ENCODE assay signal across 7 mouse cellular contexts in the genomic region with DNA sequence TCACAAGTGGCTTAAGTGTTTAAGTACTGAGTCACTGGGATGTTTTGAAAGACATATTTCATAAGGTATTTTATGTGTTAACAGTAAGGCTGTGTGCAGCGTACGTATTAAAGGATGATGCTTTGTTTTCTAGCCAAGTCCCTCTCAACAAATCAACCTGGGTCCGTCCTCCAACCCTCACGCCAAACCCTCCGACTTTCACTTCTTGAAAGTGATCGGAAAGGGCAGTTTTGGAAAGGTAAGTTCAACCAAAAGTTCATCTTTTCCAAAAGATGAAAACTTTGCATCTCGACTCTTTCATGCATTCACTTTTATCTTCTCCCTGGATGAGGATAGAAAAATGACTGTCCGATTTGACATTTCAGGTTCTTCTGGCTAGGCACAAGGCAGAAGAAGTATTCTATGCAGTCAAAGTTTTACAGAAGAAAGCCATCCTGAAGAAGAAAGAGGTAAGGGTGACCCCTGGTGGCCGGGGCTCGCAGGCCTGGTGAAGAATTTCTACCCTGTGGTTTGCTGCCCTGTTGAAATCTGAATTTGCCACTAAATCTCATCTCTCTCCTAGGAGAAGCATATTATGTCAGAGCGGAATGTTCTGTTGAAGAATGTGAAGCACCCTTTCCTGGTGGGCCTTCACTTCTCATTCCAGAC.
A peak's percentile ranks its signal among the peaks of the same experiment; 100 is the strongest.
DNase-seq lines count a peak whose midpoint lies in the region; ATAC-seq and TF ChIP-seq lines count a peak whose summit lies in the region.

No protein-coding gene starts in this region.

- H3K27ac ChIP-seq in intestine, embryonic 14.5 days (ENCODE audit: low read depth): no peak overlapping the region
- H3K27ac ChIP-seq in midbrain, embryonic 11.5 days (ENCODE audit: low read depth, low read length): no peak overlapping the region
- H3K27ac ChIP-seq in spleen, adult 2 months (ENCODE audit: insufficient read depth, low read length): no peak overlapping the region

- peaks cover 15% of the 10 kb centered on the region for H3K4me1 ChIP-seq in intestine, embryonic 14.5 days (replicated peaks; ENCODE audit: control insufficient read depth, insufficient read depth, low read length)
- peaks cover 8% of the 10 kb centered on the region; the same call in 1 of the 2 replicates for H3K4me1 ChIP-seq in midbrain, embryonic 11.5 days (ENCODE audit: control insufficient read depth, insufficient read depth, low read length)
- H3K4me1 ChIP-seq in spleen, adult 2 months (ENCODE audit: control insufficient read depth, insufficient read depth, insufficient read length): peaks cover 11% of the 10 kb centered on the region; the same call in 1 of the 2 replicates

- H3K9me3 ChIP-seq in intestine, embryonic 14.5 days (ENCODE audit: control insufficient read depth, low read length): no peaks in the 10 kb centered on the region
- no peaks in the 10 kb centered on the region for H3K9me3 ChIP-seq in midbrain, embryonic 11.5 days (ENCODE audit: control insufficient read depth, low read length)

- H3K4me3 ChIP-seq in intestine, embryonic 14.5 days (ENCODE audit: low read depth, low read length): peak overlapping the region; percentile 76
- H3K4me3 ChIP-seq in midbrain, embryonic 11.5 days (ENCODE audit: low read depth, low read length): 0 out of 2 replicates have a peak overlapping the region, but pooled peaks have one; percentile 7
- H3K4me3 ChIP-seq in spleen, adult 2 months (ENCODE audit: extremely low read depth, insufficient read depth, insufficient read length): peak overlapping the region; percentile 41; the same call in 1 of the 2 replicates

- no peak for ATAC-seq in intestine, embryonic 14.5 days (replicated peaks; ENCODE audit: low FRiP score, low TSS enrichment, low read depth)
- no peak for ATAC-seq in midbrain, embryonic 11.5 days (ENCODE audit: low FRiP score)

- TF ChIP-seq POLR2A in spleen, adult 2 months (IDR thresholded peaks at IDR 0.05; ENCODE audit: low read depth, low read length): no peak

- 0 out of 2 replicates have a peak overlapping the region, but pooled peaks have one; percentile 13 for H3K9ac ChIP-seq in intestine, embryonic 14.5 days (ENCODE audit: low read length)
- H3K9ac ChIP-seq in midbrain, embryonic 11.5 days (ENCODE audit: low read length): no peak overlapping the region

- H3K4me2 ChIP-seq in intestine, embryonic 14.5 days (ENCODE audit: low read length): peak overlapping the region; percentile 84
- peak overlapping the region; percentile 87; the same call in 1 of the 2 replicates for H3K4me2 ChIP-seq in midbrain, embryonic 11.5 days

- peak; percentile 82 for DNase-seq in ZHBTc4 (ENCODE audit: low read depth, low spot score)
- peak; percentile 77 to 79 for DNase-seq in cerebellum, postnatal 36 days
- DNase-seq in gastrocnemius, postnatal 10 days: peak; percentile 88
- DNase-seq in intestine, embryonic 14.5 days (ENCODE audit: low spot score): peak; percentile 94
- peak; percentile 82 for DNase-seq in left cerebral cortex, postnatal 4 days
- DNase-seq in midbrain, embryonic 11.5 days (ENCODE audit: low spot score, missing footprints): peak; percentile 98
- DNase-seq in spleen, adult 2 months (ENCODE audit: low read depth in 1 of 2, low spot score in 2 of 2): peak; percentile 51 to 80

- peaks cover 12% of the 10 kb centered on the region; the same call in 1 of the 2 replicates for H3K27me3 ChIP-seq in intestine, embryonic 14.5 days (replicated peaks; ENCODE audit: control insufficient read depth, insufficient read depth, low read length)
- peaks cover 14% of the 10 kb centered on the region for H3K27me3 ChIP-seq in midbrain, embryonic 11.5 days (ENCODE audit: control insufficient read depth, insufficient read depth, low read length)
- no peaks in the 10 kb centered on the region for H3K27me3 ChIP-seq in spleen, adult 2 months (ENCODE audit: control insufficient read depth, insufficient read depth, low read length)

- intact Hi-C loops in left cerebral cortex, postnatal 4 days (cut with DNase I): loop anchor here (2.0 to 10.0 kb wide), 5 partner anchors 113 to 531 kb away; a partner anchor contains a TSS

- WGBS in intestine, embryonic 14.5 days: 55% methylated on average over 11 of the region's 11 CpGs
- WGBS in midbrain, embryonic 11.5 days: 65% methylated on average over 11 of the region's 11 CpGs
- WGBS in spleen, adult 2 months: 53% methylated on average over 11 of the region's 11 CpGs

- peak; percentile 77; the same call in 1 of the 2 replicates for TF ChIP-seq CTCF in spleen, adult 2 months (IDR thresholded peaks at IDR 0.05; ENCODE audit: extremely low read depth, insufficient read depth, insufficient read length, insufficient replicate concordance)

- peaks cover 24% of the 10 kb centered on the region for H3K36me3 ChIP-seq in intestine, embryonic 14.5 days (ENCODE audit: control insufficient read depth, insufficient read depth, low read length)
- H3K36me3 ChIP-seq in midbrain, embryonic 11.5 days (ENCODE audit: control insufficient read depth, insufficient read depth, low read length): no peaks in the 10 kb centered on the region
- peaks cover 27% of the 10 kb centered on the region for H3K36me3 ChIP-seq in spleen, adult 2 months (ENCODE audit: control insufficient read depth, insufficient read depth, low read length)

Comparison
In these comparisons a context has a peak if more than half of its experiments do, and no peak if none do; other contexts are left out.
1. H3K4me3 ChIP-seq: peak in every context shown above with its lines; median percentile 76 in intestine, embryonic 14.5 days; 41 in spleen, adult 2 months; 7 in midbrain, embryonic 11.5 days.